In genomic region chr14:57712884-57713283, GRCm38 (mm10) we compare ENCODE assay signal across 18 mouse cellular contexts. TPM values are rescaled to one million over a fixed set of nuclear protein-coding genes. Genes with fewer than 3 reads are reported as not detected.
DNase-seq lines count a peak whose midpoint lies in the region; ATAC-seq and TF ChIP-seq lines count a peak whose summit lies in the region.
"Had no signal": no experiment of that assay in that cellular context is flagged by ENCODE, and none has a peak within 500 bp of the region (broad histone marks: within the 10 kb centered on the region; RNA-seq: fewer than 3 reads in every experiment).

No protein-coding gene starts in this region.

- H3K4me3 ChIP-seq in stomach, embryonic 15.5 days (replicated peaks), result no peak overlapping the region
- no peak overlapping the region for H3K4me3 ChIP-seq in stomach, postnatal 0 days (ENCODE audit: low read depth, low read length)
- H3K4me3 ChIP-seq in liver, postnatal 0 days (ENCODE audit: low read depth, low read length), result no peak overlapping the region
- H3K4me3 ChIP-seq: hindbrain, embryonic 15.5 days; limb, embryonic 15.5 days; neural tube, embryonic 13.5 days had no signal

- H3K9ac ChIP-seq in stomach, embryonic 15.5 days, result no peak overlapping the region
- H3K9ac ChIP-seq in stomach, postnatal 0 days (ENCODE audit: low read length), result no peak overlapping the region
- no peak overlapping the region for H3K9ac ChIP-seq in liver, postnatal 0 days (replicated peaks)
- H3K9ac ChIP-seq: hindbrain, embryonic 15.5 days; limb, embryonic 15.5 days; neural tube, embryonic 13.5 days had no signal

- 0 out of 2 replicates have a peak, but pooled peaks have one; percentile 7 for ATAC-seq in stomach, embryonic 15.5 days (ENCODE audit: insufficient read depth, low FRiP score, low read depth)
- ATAC-seq in stomach, postnatal 0 days (ENCODE audit: low FRiP score, low TSS enrichment), result no peak
- peak; percentile 64 to 84 for ATAC-seq in hematopoietic stem cell, adult 5-6 weeks (replicated peaks in 1 of 2; ENCODE audit: insufficient read depth in 1 of 2, low FRiP score in 2 of 2, low TSS enrichment in 1 of 2, low read depth in 1 of 2, poor library complexity in 2 of 2, severe bottlenecking in 2 of 2)
- ATAC-seq in liver, postnatal 0 days, result peak; percentile 78

- H3K4me2 ChIP-seq in stomach, embryonic 15.5 days, result no peak overlapping the region
- H3K4me2 ChIP-seq in stomach, postnatal 0 days (replicated peaks; ENCODE audit: low read depth), result no peak overlapping the region
- no peak overlapping the region for H3K4me2 ChIP-seq in liver, postnatal 0 days (ENCODE audit: low read depth, low read length)
- H3K4me2 ChIP-seq: hindbrain, embryonic 15.5 days; limb, embryonic 15.5 days; midbrain, embryonic 11.5 days; neural tube, embryonic 13.5 days had no signal

- TF ChIP-seq CTCF in stomach, postnatal 0 days (IDR thresholded peaks at IDR 0.05; ENCODE audit: low read depth), result no peak
- no peak for TF ChIP-seq CTCF in liver, postnatal 0 days (IDR thresholded peaks at IDR 0.05; ENCODE audit: low read depth)

- 84% methylated on average over 1 of the region's 1 CpGs for WGBS in stomach, embryonic 15.5 days
- 65% methylated on average over 1 of the region's 1 CpGs for WGBS in stomach, postnatal 0 days
- 36% methylated on average over 1 of the region's 1 CpGs for WGBS in liver, postnatal 0 days (ENCODE audit: insufficient replicate concordance)

- H3K4me1 ChIP-seq in stomach, embryonic 15.5 days, result peaks cover 9% of the 10 kb centered on the region; the same call in 1 of the 2 replicates
- H3K4me1 ChIP-seq in stomach, postnatal 0 days (replicated peaks; ENCODE audit: control insufficient read depth, insufficient read depth), result no peaks in the 10 kb centered on the region
- peaks cover 25% of the 10 kb centered on the region for H3K4me1 ChIP-seq in liver, postnatal 0 days (ENCODE audit: insufficient read depth)

- no peak overlapping the region for H3K27ac ChIP-seq in stomach, embryonic 15.5 days
- no peak overlapping the region for H3K27ac ChIP-seq in stomach, postnatal 0 days (replicated peaks)
- H3K27ac ChIP-seq in liver, postnatal 0 days (ENCODE audit: low read depth), result no peak overlapping the region; the same call in 1 of the 2 replicates
- H3K27ac ChIP-seq: hindbrain, embryonic 15.5 days; limb, embryonic 15.5 days; neural tube, embryonic 13.5 days had no signal

- no peaks in the 10 kb centered on the region for H3K27me3 ChIP-seq in stomach, embryonic 15.5 days (replicated peaks)
- H3K27me3 ChIP-seq in stomach, postnatal 0 days (ENCODE audit: control insufficient read depth, insufficient read depth, low read length), result no peaks in the 10 kb centered on the region
- no peaks in the 10 kb centered on the region for H3K27me3 ChIP-seq in liver, postnatal 0 days (ENCODE audit: insufficient read depth, low read length)
- H3K27me3 ChIP-seq: CH12.LX; hindbrain, embryonic 15.5 days; limb, embryonic 15.5 days; neural tube, embryonic 13.5 days had no signal

- no peak for DNase-seq in stomach, postnatal 0 days (ENCODE audit: low spot score)
- peak; percentile 34 for DNase-seq in liver, postnatal 0 days
- DNase-seq in cerebellum, postnatal 10 days, result no peak
- no peak for DNase-seq in Muller cell, postnatal 12 days (ENCODE audit: inconsistent ontology term)
- no peak for DNase-seq in kidney, adult 18-20 months
- DNase-seq in lung, adult 18-20 months, result no peak
- DNase-seq: adrenal gland, postnatal 14 days; kidney, postnatal 14 days; thymus, postnatal 36 days had no signal

- H3K36me3 ChIP-seq in stomach, embryonic 15.5 days, result no peaks in the 10 kb centered on the region
- no peaks in the 10 kb centered on the region for H3K36me3 ChIP-seq in stomach, postnatal 0 days (ENCODE audit: control insufficient read depth, insufficient read depth, low read length)
- peaks cover 9% of the 10 kb centered on the region for H3K36me3 ChIP-seq in liver, postnatal 0 days (replicated peaks; ENCODE audit: insufficient read depth, low read length)
- H3K36me3 ChIP-seq: hindbrain, embryonic 15.5 days; neural tube, embryonic 13.5 days had no signal

- H3K9me3 ChIP-seq in stomach, embryonic 15.5 days, result no peaks in the 10 kb centered on the region
- no peaks in the 10 kb centered on the region for H3K9me3 ChIP-seq in stomach, postnatal 0 days (ENCODE audit: control insufficient read depth, low read length)
- no peaks in the 10 kb centered on the region for H3K9me3 ChIP-seq in liver, postnatal 0 days (ENCODE audit: low read length)
- H3K9me3 ChIP-seq: hindbrain, embryonic 15.5 days; limb, embryonic 15.5 days; neural tube, embryonic 13.5 days had no signal

- TF ChIP-seq EP300 in stomach, postnatal 0 days (optimal IDR thresholded peaks at IDR 0.05), result no peak
- no peak for TF ChIP-seq EP300 in liver, postnatal 0 days (IDR thresholded peaks at IDR 0.05; ENCODE audit: low read depth)

RNA-seq across cellular contexts. Expression of gene Gm49361, which starts 33.0 kb away (rescaled TPM):
- not detected in 2 replicates for polyA plus RNA-seq in stomach, embryonic 15.5 days (2015; fragmentation: Nextera tagmentation; extraction: Ambion mirVana)
- not detected in 2 replicates for polyA plus RNA-seq in stomach, postnatal 0 days (2015; fragmentation: Nextera tagmentation; extraction: Ambion mirVana)
- not detected in 2 replicates for total RNA-seq in hematopoietic stem cell, adult 5-6 weeks (2017)
- not detected in 2 replicates for polyA plus RNA-seq in liver, postnatal 0 days (2015; fragmentation: Nextera tagmentation; extraction: Ambion mirVana)
- total RNA-seq: CH12.LX had no signal
- polyA plus RNA-seq: gonadal fat pad, adult 2 months; heart, postnatal 0 days; hindbrain, embryonic 15.5 days; limb, embryonic 15.5 days; midbrain, embryonic 11.5 days; neural tube, embryonic 13.5 days had no signal

RNA-seq across cellular contexts. Expression of gene Lats2, which starts 45.3 kb away (rescaled TPM):
- polyA plus RNA-seq in stomach, embryonic 15.5 days (2015; fragmentation: Nextera tagmentation; extraction: Ambion mirVana), result 18.0 and 19.1 TPM in 2 replicates
- 10.9 and 11.5 TPM in 2 replicates for polyA plus RNA-seq in stomach, postnatal 0 days (2015; fragmentation: Nextera tagmentation; extraction: Ambion mirVana)
- total RNA-seq in hematopoietic stem cell, adult 5-6 weeks (2017), result 13.1 and 14.6 TPM in 2 replicates
- polyA plus RNA-seq in liver, postnatal 0 days (2015; fragmentation: Nextera tagmentation; extraction: Ambion mirVana), result 4.7 and 4.9 TPM in 2 replicates

RNA-seq across cellular contexts. Expression of gene Xpo4, which starts 47.7 kb away (rescaled TPM):
- polyA plus RNA-seq in stomach, embryonic 15.5 days (2015; fragmentation: Nextera tagmentation; extraction: Ambion mirVana), result 20.4 and 21.3 TPM in 2 replicates
- 6.8 and 7.9 TPM in 2 replicates for polyA plus RNA-seq in stomach, postnatal 0 days (2015; fragmentation: Nextera tagmentation; extraction: Ambion mirVana)
- 38.5 and 39.5 TPM in 2 replicates for total RNA-seq in hematopoietic stem cell, adult 5-6 weeks (2017)
- 4.9 and 5.0 TPM in 2 replicates for polyA plus RNA-seq in liver, postnatal 0 days (2015; fragmentation: Nextera tagmentation; extraction: Ambion mirVana)
